Mouse (Mus musculus) urinary bladder, postnatal 0 days (tissue): Measurements from ENCODE around the gene Gm13023. TPM values are rescaled to one million over a fixed set of nuclear protein-coding genes. Genes with fewer than 3 reads are reported as not detected.

Experiments
- polyA plus RNA-seq: library from polyadenylated mRNA; unstranded; fragments of >200 nt; fragmentation: Nextera tagmentation; extraction: Ambion mirVana; gene quantifications from 2 replicates; pipeline ENCODE4 v1.2.1, GENCODE M21; 2015

Gm13023 gene
- polyA plus RNA-seq, result not detected in 2 replicates

GRCm38 (mm10) chr4:143789052-143789451 is at the start of gene Gm13023:
Gene Gm13023 (plus strand): TSS chr4:143789352.

GRCm38 (mm10) chr4:143815993-143816392 is 26.8 kb downstream of the Gm13023 start, which contains the start of gene Gm13084:
Gene Gm13084 (minus strand): TSS chr4:143816093.

Other genes starting within 250 kb of the Gm13023 start
- not detected in 2 replicates for gene BC080695, start 237.7 kb upstream of the Gm13023 start, polyA plus RNA-seq
- not detected in 2 replicates for gene Gm13057, start 237.6 kb upstream of the Gm13023 start, polyA plus RNA-seq
- not detected in 2 replicates for gene Gm13083, start 174.3 kb upstream of the Gm13023 start, polyA plus RNA-seq
- gene Gm13088, start 132.1 kb upstream of the Gm13023 start, polyA plus RNA-seq, result not detected in 2 replicates
- gene Gm13089, start 86.6 kb upstream of the Gm13023 start, polyA plus RNA-seq, result not detected in 2 replicates
- not detected in 2 replicates for gene Gm13078, start 69.9 kb upstream of the Gm13023 start, polyA plus RNA-seq
- gene Gm13084, start 26.7 kb downstream of the Gm13023 start, polyA plus RNA-seq, result not detected in 2 replicates
- gene Gm13103, start 57.1 kb downstream of the Gm13023 start, polyA plus RNA-seq, result not detected in 2 replicates
- not detected in 2 replicates for gene Pramef6, start 111.0 kb downstream of the Gm13023 start, polyA plus RNA-seq
- gene Pramef25, start 161.7 kb downstream of the Gm13023 start, polyA plus RNA-seq, result not detected in 2 replicates
- not detected in 2 replicates for gene Gm13101, start 177.6 kb downstream of the Gm13023 start, polyA plus RNA-seq
- gene Pramef17, start 205.0 kb downstream of the Gm13023 start, polyA plus RNA-seq, result not detected in 2 replicates